Mouse (Mus musculus): Measurements from ENCODE around the gene 4931406P16Rik. TPM values are rescaled to one million over a fixed set of nuclear protein-coding genes. Genes with fewer than 3 reads are reported as not detected.
"Not testable (repeated sequence)": the region's sequence is repeated elsewhere in the genome, so short reads cannot be mapped to it uniquely, and the experiment has no call there.

Gene 4931406P16Rik
- polyA plus RNA-seq, 1 experiment from 2014 or later, result 23.6 TPM

DNA sequence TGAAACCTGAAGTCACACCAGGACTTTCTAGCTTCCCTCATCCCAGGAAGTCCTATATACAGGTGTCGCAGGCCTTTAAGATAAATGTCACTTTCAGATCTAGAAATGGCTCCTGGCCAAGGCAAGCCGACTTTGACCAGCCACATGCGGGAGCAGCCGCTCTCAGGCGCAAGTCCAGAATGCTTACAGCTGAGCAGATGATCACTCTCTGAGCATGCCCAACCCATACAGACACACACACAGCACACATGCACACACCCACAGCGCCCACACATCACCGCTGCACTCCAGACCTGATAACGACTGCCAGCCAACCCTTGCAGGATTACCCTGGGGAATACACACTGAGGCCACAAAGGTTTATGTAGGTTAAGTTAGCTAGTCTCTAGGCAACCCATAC is 87.3 kb downstream of the 4931406P16Rik start:
- H3K4me2 ChIP-seq, result no peak overlapping the region
- no peak for ATAC-seq (ENCODE audit: insufficient number of reproducible peaks, insufficient read depth, low FRiP score, low TSS enrichment, low read depth)
- no peaks in the 10 kb centered on the region for H3K9me3 ChIP-seq
- no peak overlapping the region for H3K9ac ChIP-seq
- peaks cover 61% of the 10 kb centered on the region for H3K36me3 ChIP-seq
- no peak overlapping the region for H3K27ac ChIP-seq
- peaks cover 33% of the 10 kb centered on the region for H3K4me1 ChIP-seq
- 91% methylated on average over 8 of the region's 8 CpGs for whole genome bisulfite sequencing
- H3K4me3 ChIP-seq, result no peak overlapping the region
- H3K27me3 ChIP-seq, result no peaks in the 10 kb centered on the region

DNA sequence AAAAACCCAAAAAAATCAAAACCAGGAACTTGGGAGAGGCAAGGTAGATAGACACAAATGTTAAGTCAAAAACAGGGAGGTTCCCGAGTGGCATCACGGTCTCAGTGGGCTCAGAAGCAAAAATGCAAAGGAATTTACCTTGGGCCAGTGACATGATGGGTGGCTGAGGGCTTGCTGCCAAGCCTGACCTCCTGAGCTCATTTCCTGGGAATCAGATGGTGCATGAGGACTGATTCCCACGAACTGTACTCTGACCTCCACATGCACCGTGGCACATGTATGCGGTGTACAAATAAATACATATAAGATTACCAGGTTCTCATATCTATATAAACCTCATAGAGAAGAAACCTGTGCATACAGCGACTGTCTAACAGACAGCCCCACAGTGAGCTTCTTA is 89.0 kb downstream of the 4931406P16Rik start:
- H3K27ac ChIP-seq, result no peak overlapping the region
- H3K9me3 ChIP-seq, result no peaks in the 10 kb centered on the region
- H3K4me1 ChIP-seq, result peaks cover 28% of the 10 kb centered on the region
- H3K4me2 ChIP-seq, result no peak overlapping the region
- ATAC-seq (ENCODE audit: insufficient number of reproducible peaks, insufficient read depth, low FRiP score, low TSS enrichment, low read depth), result no peak
- H3K36me3 ChIP-seq, result peaks cover 78% of the 10 kb centered on the region
- WGBS, result 94% methylated on average over 6 of the region's 6 CpGs
- no peak overlapping the region for H3K9ac ChIP-seq
- no peaks in the 10 kb centered on the region for H3K27me3 ChIP-seq
- H3K4me3 ChIP-seq, result no peak overlapping the region

DNA sequence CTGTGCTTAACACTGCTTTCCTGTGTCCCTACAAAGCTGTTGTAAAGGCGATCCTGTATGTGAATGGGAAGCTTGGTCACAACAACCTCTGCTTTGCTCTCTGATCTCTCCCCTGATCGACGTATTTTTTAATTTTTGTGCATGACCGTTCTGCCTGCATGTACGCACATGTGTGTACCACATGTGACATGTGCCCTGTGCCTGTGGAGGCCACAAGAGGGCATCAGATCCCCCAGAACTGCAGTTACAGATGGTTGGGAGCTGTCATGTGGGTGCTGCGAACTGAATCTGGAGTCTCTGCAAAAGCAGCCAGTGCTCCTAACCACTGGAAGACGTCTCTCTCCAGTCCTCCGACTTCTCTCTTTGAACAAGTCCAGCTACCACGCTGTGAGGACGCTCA is 91.0 kb downstream of the 4931406P16Rik start:
- Histone ChIP-seq H3K36me3 (peaks cover 95% of the 10 kb centered on the region), H3K27ac (no peak overlapping the region), H3K4me2 (no peak overlapping the region), H3K9me3 (no peaks in the 10 kb centered on the region), H3K27me3 (no peaks in the 10 kb centered on the region), H3K4me3 (no peak overlapping the region), H3K4me1 (0 out of 2 replicates have a peak, but pooled peaks cover 9% of the 10 kb centered on the region), H3K9ac (no peak overlapping the region)
- WGBS, result 90% methylated on average over 10 of the region's 10 CpGs
- no peak for ATAC-seq (ENCODE audit: insufficient number of reproducible peaks, insufficient read depth, low FRiP score, low TSS enrichment, low read depth)

DNA sequence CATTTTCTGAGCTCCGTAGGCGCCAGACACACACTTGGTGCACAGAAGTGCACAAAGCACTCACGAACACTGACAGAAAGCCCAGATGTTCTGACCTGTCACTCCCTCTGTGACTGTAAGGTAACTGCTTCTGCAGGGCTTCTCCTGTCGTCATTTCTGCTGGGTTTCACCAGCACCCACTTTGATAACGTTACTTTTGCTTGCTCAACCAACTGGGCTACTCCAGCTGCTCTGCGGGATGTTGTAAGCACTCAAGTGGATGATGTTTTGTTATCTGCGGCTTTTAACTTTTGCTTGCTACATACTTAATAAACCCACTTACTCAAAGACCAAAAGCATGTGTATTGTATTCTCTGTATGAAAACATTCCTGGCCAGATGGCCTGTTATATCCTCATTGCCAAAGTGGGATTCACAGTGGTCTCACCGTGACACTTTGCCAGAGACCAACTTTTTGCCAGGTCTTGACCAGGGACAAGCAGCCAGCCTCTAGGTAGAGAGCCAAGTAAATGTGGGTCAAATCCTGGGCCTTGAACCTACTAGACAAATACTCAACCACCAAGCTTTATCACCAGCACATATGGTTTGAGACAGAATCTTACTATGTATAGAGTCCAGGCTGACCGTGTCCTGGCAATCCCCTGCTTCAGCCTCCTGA is 91.6 kb downstream of the 4931406P16Rik start:
- Histone ChIP-seq H3K4me1 (0 out of 2 replicates have a peak, but pooled peaks cover 4% of the 10 kb centered on the region), H3K27ac (no peak overlapping the region), H3K27me3 (no peaks in the 10 kb centered on the region), H3K9ac (no peak overlapping the region), H3K9me3 (no peaks in the 10 kb centered on the region), H3K4me3 (no peak overlapping the region), H3K36me3 (peaks cover 95% of the 10 kb centered on the region), H3K4me2 (no peak overlapping the region)
- 87% methylated on average over 9 of the region's 9 CpGs for WGBS
- no peak for ATAC-seq (ENCODE audit: insufficient number of reproducible peaks, insufficient read depth, low FRiP score, low TSS enrichment, low read depth)

DNA sequence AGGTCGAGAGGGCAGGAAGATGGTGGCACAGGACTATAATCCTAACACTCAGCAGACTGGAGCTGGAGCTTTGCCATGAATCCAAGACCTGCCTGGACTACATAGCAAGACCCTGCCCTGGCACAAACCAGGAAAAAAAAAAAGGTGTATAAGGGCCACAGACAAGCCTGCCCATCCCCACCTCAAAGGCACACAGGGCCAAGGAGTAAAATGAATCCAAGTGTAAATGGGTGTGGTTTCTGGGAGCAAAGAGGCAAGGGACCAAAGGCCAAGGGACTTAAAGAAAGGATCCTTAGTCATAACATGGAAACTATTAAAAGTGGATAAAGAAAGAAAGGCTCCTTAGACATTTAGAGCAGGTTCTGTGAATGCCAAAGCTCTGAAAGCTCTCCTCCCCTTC is 94.9 kb downstream of the 4931406P16Rik start:
- Histone ChIP-seq H3K4me2 (no peak overlapping the region), H3K9me3 (no peaks in the 10 kb centered on the region), H3K27ac (no peak overlapping the region), H3K36me3 (peaks cover 99% of the 10 kb centered on the region), H3K27me3 (no peaks in the 10 kb centered on the region), H3K4me3 (no peak overlapping the region), H3K4me1 (no peaks in the 10 kb centered on the region), H3K9ac (no peak overlapping the region)
- no peak for ATAC-seq (ENCODE audit: insufficient number of reproducible peaks, insufficient read depth, low FRiP score, low TSS enrichment, low read depth)
- 69% methylated on average over 1 of the region's 1 CpGs for WGBS

DNA sequence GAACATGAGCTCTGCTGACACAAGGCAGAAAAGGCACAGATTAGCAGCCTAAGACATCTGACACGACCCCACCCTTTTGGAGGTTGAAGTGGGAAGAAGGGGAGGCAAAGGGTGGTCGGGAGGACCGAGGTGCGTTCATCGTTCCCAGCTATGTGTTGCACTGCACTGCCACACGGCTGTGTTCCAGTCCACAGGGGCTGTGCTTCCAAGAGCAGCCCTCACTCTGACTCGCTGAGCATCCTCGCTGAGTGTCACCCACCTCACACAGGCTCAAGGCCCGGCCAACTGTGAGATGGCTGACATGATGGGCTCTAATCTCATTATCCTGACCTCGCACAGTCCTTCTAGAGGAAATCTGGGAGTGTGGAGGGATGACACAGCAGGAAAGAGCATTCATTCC is 96.9 kb downstream of the 4931406P16Rik start:
- no peaks in the 10 kb centered on the region for H3K9me3 ChIP-seq
- H3K4me3 ChIP-seq, result no peak overlapping the region
- 93% methylated on average over 10 of the region's 10 CpGs for WGBS
- no peak for ATAC-seq (ENCODE audit: insufficient number of reproducible peaks, insufficient read depth, low FRiP score, low TSS enrichment, low read depth)
- H3K9ac ChIP-seq, result no peak overlapping the region
- H3K4me1 ChIP-seq, result no peaks in the 10 kb centered on the region
- no peak overlapping the region for H3K4me2 ChIP-seq
- no peaks in the 10 kb centered on the region for H3K27me3 ChIP-seq
- no peak overlapping the region for H3K27ac ChIP-seq
- peaks cover 99% of the 10 kb centered on the region for H3K36me3 ChIP-seq

DNA sequence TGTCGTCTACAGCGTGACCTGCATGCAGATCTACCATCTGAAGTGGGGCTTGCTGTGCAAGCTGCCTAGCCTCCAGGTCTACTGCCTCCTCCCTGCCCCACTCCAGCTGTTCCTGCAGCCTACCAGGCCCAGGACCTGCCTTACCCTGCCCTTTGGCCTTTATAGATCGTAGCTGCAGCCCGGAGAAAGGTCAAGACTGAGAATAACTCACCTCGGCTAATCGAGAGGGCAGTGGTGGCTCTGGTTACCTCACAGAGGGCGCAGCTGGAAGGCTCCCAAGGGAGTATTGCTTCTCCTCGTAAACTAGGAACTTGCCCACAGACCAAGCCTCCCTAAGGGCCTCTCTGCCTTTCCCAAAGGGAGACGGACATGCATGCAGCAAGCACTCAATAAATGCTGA is 97.9 kb downstream of the 4931406P16Rik start:
- Histone ChIP-seq H3K4me3 (no peak overlapping the region), H3K9me3 (no peaks in the 10 kb centered on the region), H3K27ac (no peak overlapping the region), H3K27me3 (no peaks in the 10 kb centered on the region), H3K36me3 (peaks cover 99% of the 10 kb centered on the region), H3K4me2 (no peak overlapping the region), H3K9ac (no peak overlapping the region), H3K4me1 (no peaks in the 10 kb centered on the region)
- 79% methylated on average over 9 of the region's 9 CpGs for whole genome bisulfite sequencing
- no peak for ATAC-seq (ENCODE audit: insufficient number of reproducible peaks, insufficient read depth, low FRiP score, low TSS enrichment, low read depth)

DNA sequence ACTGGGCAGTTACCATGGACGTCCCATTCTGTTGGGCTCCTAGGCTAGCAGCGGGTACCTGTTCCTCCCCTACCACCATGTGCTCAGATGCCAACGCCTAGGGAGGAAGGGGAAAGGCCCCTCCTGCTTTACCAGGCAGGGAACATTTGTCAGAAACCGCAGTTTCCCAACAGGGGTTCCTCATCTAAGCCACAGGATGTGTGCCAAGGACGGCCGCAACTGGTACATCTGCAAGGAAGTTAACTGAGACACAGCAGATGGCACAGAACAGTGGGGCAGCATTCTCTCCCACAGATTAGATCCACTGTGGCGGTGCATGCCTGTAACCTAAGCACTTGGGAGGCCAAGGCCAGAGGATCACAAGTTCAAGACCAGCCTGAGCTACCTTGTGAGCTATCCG is 98.7 kb downstream of the 4931406P16Rik start:
- H3K4me3 ChIP-seq, result no peak overlapping the region
- H3K4me1 ChIP-seq, result no peaks in the 10 kb centered on the region
- H3K4me2 ChIP-seq, result no peak overlapping the region
- no peak for ATAC-seq (ENCODE audit: insufficient number of reproducible peaks, insufficient read depth, low FRiP score, low TSS enrichment, low read depth)
- H3K27me3 ChIP-seq, result no peaks in the 10 kb centered on the region
- no peak overlapping the region for H3K27ac ChIP-seq
- H3K36me3 ChIP-seq, result peaks cover 99% of the 10 kb centered on the region
- no peak overlapping the region for H3K9ac ChIP-seq
- WGBS, result 91% methylated on average over 8 of the region's 8 CpGs
- H3K9me3 ChIP-seq, result no peaks in the 10 kb centered on the region

DNA sequence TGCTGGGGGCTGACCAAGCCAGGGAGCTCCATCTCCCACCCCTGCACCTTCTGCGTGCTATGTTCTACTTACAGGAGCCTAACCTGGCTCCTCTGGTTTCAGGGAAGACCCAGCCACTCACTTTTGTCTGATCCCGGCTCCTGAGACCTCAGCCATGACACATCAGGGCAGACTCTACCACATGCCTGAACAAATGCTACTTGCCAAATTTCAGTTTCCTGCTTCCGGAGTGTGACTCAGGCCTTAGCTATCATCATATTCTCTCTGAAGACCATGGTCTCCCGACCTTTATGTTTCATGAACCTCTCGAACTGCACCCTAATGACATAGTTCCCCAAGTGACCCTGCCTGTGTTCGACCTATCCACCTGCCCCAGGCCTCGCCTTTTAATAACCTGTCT is 100.1 kb downstream of the 4931406P16Rik start:
- Histone ChIP-seq H3K27ac (no peak overlapping the region), H3K36me3 (peaks cover 99% of the 10 kb centered on the region), H3K9ac (no peak overlapping the region), H3K27me3 (no peaks in the 10 kb centered on the region), H3K4me1 (no peaks in the 10 kb centered on the region), H3K4me2 (no peak overlapping the region), H3K4me3 (no peak overlapping the region), H3K9me3 (no peaks in the 10 kb centered on the region)
- 92% methylated on average over 7 of the region's 7 CpGs for WGBS
- no peak for ATAC-seq (ENCODE audit: insufficient number of reproducible peaks, insufficient read depth, low FRiP score, low TSS enrichment, low read depth)

DNA sequence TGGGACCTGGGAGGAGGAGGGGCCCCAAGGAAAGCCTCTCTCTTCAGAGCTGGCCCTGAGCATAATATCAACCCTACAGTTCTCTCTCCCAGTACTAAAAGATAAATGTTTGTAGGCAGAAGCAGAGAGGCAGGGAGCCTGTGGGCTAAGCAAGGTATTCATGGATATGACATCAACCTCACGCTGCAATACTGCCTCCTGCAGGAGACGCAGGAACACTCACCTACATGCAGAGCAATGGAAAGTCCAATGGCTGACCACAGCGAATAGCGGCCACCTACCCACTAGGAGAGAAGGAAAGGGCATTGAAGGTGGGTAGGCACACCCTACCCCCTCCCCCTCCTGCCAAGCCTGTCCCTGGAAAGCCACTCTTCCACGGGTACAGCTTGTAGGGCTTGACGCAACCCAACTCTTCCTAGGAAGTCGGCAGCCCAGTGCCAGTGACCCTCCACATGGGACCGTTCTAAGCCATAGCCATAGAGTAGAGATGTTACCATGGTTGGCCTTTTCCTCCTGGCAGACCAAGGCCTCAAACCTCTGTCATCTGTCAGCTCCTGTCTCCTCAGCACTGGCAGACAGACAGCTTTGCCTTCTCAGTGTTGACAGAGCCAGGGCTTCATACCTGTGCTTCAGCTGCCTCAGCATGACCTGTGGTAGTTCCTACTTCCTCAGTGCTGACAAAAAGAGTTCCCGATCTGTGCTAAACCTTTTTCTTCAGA is 105.2 kb downstream of the 4931406P16Rik start:
- no peak for ATAC-seq (ENCODE audit: insufficient number of reproducible peaks, insufficient read depth, low FRiP score, low TSS enrichment, low read depth)

DNA sequence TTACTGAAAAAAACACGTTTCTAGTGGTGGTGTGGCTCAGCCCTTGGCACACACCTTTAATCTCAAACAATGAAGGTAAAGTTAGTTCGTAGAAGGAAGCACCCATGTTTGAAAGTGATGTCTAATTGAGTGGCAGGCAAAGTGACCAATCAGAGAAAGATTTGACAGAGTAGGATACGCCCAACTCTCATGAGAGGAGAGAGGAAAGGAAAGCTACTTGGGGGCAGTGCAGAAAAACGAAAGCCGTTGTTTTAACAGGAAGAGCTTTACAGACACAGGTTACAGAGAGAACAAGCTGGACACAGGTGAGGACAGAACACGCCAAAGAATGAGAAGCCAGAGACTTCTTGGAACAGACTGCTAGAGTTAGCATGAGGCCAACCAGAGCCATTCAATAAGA is 107.0 kb downstream of the 4931406P16Rik start:
- H3K27ac ChIP-seq, result no peak overlapping the region
- no peak for ATAC-seq (ENCODE audit: insufficient number of reproducible peaks, insufficient read depth, low FRiP score, low TSS enrichment, low read depth)
- no peaks in the 10 kb centered on the region for H3K9me3 ChIP-seq
- no peaks in the 10 kb centered on the region for H3K4me1 ChIP-seq
- WGBS, result 91% methylated on average over 6 of the region's 6 CpGs
- H3K4me3 ChIP-seq, result no peak overlapping the region
- no peak overlapping the region for H3K4me2 ChIP-seq
- peaks cover 100% of the 10 kb centered on the region for H3K36me3 ChIP-seq
- no peak overlapping the region for H3K9ac ChIP-seq
- no peaks in the 10 kb centered on the region for H3K27me3 ChIP-seq

More for the DNA sequence above, 105.2 kb downstream of the 4931406P16Rik start:
- Histone ChIP-seq H3K27ac (no peak overlapping the region), H3K36me3 (peaks cover 100% of the 10 kb centered on the region), H3K9me3 (no peaks in the 10 kb centered on the region), H3K27me3 (no peaks in the 10 kb centered on the region), H3K4me2 (no peak overlapping the region), H3K4me3 (no peak overlapping the region), H3K4me1 (no peaks in the 10 kb centered on the region), H3K9ac (no peak overlapping the region)
- 88% methylated on average over 9 of the region's 9 CpGs for WGBS

DNA sequence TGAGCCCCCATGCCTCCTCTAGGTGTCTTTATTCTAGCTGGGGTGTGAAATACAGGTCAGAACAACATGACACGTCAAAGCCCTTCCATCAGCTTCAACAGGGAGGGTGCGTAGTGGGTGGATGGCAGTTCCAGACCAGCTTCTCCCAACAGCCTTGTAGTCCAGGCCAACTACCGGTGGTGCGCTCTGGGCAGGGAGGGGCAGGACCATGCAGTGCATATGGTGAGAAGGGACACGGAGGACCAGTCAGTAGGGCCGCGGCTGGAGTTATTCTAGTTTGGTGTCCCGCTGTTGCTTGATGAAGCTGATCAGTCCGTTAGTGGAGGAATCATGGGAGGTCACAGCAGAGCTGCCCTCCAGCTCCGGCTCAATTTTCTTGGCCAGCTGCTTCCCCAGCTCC is 111.2 kb downstream of the 4931406P16Rik start:
- not testable (repeated sequence) for H3K4me1 ChIP-seq; H3K27me3 ChIP-seq; ATAC-seq (ENCODE audit: insufficient number of reproducible peaks, insufficient read depth, low FRiP score, low TSS enrichment, low read depth); H3K27ac ChIP-seq; H3K4me2 ChIP-seq; H3K9ac ChIP-seq; H3K9me3 ChIP-seq; H3K4me3 ChIP-seq
- peaks cover 69% of the 10 kb centered on the region for H3K36me3 ChIP-seq
- WGBS, result 93% methylated on average over 10 of the region's 10 CpGs
